Mouse (Mus musculus) liver, postnatal 0 days (tissue): ENCODE measurements around the gene Ovca2.

Experiments
- CTCF ChIP-seq: sonication (generic); IDR thresholded peaks from 2 replicates; pipeline ENCODE4 v1.5.1; 2016; ENCODE audit warnings: antibody characterized with exemption, low read depth
- EP300 ChIP-seq: IDR thresholded peaks from 2 replicates; pipeline ENCODE4 v1.6.1; 2016; ENCODE audit warnings: antibody characterized with exemption, low read depth, mild to moderate bottlenecking

DNA sequence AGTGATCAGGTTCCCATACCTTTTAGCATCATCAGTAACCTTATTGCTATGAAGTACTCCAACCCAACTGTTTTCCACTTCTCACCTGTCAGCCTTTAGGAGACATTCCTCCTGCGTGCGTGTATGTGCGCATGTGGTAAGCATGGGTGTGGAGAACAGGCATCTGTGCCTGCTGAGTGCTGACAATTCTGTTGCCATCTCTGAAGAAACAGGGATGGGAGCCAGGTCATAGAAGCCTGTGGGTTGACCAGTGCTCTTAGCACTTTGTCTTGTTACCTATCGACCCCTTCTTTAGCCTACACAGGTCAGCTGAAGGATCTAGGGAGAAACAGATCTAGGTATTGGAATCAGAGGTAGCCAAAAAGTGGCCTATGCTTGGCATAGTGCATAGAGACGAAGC is 45.2 kb downstream of the Ovca2 start:
- TF ChIP-seq CTCF (no peak), EP300 (no peak)
